Mouse (Mus musculus) testis, adult 2 months (tissue): Measurements from ENCODE around the gene Uvrag.

Experiments used
- CTCF ChIP-seq: fragments of 200-500 bp; IDR thresholded peaks from 2 replicates; pipeline ENCODE4 v1.5.1; 2012; ENCODE audit warnings: low read depth, mild to moderate bottlenecking, inconsistent platforms, low read length, moderate library complexity; ENCODE audit not compliant: control insufficient read depth, insufficient read depth, insufficient replicate concordance
- POLR2A ChIP-seq: fragments of 200-500 bp; IDR thresholded peaks from 2 replicates; pipeline ENCODE4 v1.6.1; 2012; ENCODE audit warnings: low read depth, mild to moderate bottlenecking, inconsistent platforms, low read length, moderate library complexity; ENCODE audit not compliant: control insufficient read depth

DNA sequence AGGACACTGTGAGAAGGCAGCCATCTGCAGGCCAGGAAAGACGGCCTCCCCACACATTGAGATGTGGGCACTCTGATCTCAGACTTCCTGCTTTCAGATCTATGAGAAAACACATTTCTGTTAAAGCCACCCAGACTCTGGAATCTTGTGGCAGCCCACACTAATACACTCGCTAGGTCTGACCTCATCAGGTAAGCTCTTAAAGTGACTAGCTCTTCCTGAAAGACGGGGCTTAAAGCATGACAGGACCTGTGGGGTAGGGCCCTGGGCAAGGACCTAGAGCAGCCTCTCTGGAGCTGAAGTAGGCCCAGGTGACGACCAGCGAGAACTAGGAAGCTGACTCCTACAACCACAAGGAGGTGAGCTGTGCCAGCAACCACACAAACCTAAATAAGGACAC lies 113.8 kb downstream of the Uvrag start:
- no peak for TF ChIP-seq CTCF
- no peak for TF ChIP-seq POLR2A
